Mouse (Mus musculus) thymus, adult 2 months (tissue): ENCODE measurements around the gene Slc1a7.

Source experiments
- CTCF ChIP-seq: fragments of 200-500 bp; IDR thresholded peaks from 2 replicates; pipeline ENCODE4 v1.5.1; 2012; ENCODE audit warnings: mild to moderate bottlenecking, control low read depth, low read length, moderate library complexity, borderline replicate concordance; ENCODE audit not compliant: control insufficient read depth, poor library complexity, insufficient read depth; ENCODE audit errors: extremely low read depth
- POLR2A ChIP-seq: fragments of 200-500 bp; IDR thresholded peaks from 2 replicates; pipeline ENCODE4 v1.6.1; 2012; ENCODE audit warnings: mild to moderate bottlenecking, low read length, control low read depth, moderate library complexity; ENCODE audit not compliant: control insufficient read depth, poor library complexity, insufficient read depth; ENCODE audit errors: extremely low read depth

GRCm38 (mm10) chr4:107921152-107921695, 46.9 kb upstream of the Slc1a7 start:
- no peak for TF ChIP-seq CTCF
- TF ChIP-seq POLR2A, result no peak
